Comparison of ENCODE assay signal across 19 mouse cellular contexts in genomic region chr10:83320396-83320795, GRCm38 (mm10). TPM values are rescaled to one million over a fixed set of nuclear protein-coding genes. Genes with fewer than 3 reads are reported as not detected.
DNase-seq lines count a peak whose midpoint lies in the region; ATAC-seq and TF ChIP-seq lines count a peak whose summit lies in the region.
"Had no signal": no experiment of that assay in that cellular context is flagged by ENCODE, and none has a peak within 500 bp of the region (broad histone marks: within the 10 kb centered on the region; RNA-seq: fewer than 3 reads in every experiment).

No protein-coding gene starts in this region.

- peaks cover 20% of the 10 kb centered on the region for H3K79me2 ChIP-seq in myocyte (ENCODE audit: control insufficient read depth, insufficient read depth)

- H3K4me2 ChIP-seq in myocyte (ENCODE audit: low read depth), result peak overlapping the region; percentile 48
- H3K4me2 ChIP-seq in hindbrain, postnatal 0 days (ENCODE audit: low read depth, low read length), result no peak overlapping the region
- H3K4me2 ChIP-seq: embryonic facial prominence, embryonic 12.5 days; forebrain, embryonic 12.5 days had no signal

- ATAC-seq in hindbrain, postnatal 0 days, result no peak
- ATAC-seq: CD4-positive, CD25-positive, alpha-beta regulatory T cell, adult 4 months; forebrain, embryonic 14.5 days; forebrain, embryonic 16.5 days had no signal

- no peaks in the 10 kb centered on the region for H3K27me3 ChIP-seq in myocyte (ENCODE audit: control insufficient read depth, insufficient read depth, insufficient read length)
- no peaks in the 10 kb centered on the region for H3K27me3 ChIP-seq in hindbrain, postnatal 0 days (ENCODE audit: insufficient read depth, low read length)
- H3K27me3 ChIP-seq: CH12.LX; embryonic facial prominence, embryonic 12.5 days had no signal

- no peak for DNase-seq in layer of hippocampus, adult 2 months (ENCODE audit: low spot score in 2 of 2)
- no peak for DNase-seq in layer of hippocampus, adult 9-10 months (ENCODE audit: low spot score)
- peak; percentile 50 for DNase-seq in NIH3T3 (ENCODE audit: low read depth)
- DNase-seq in urinary bladder, adult 18-20 months (ENCODE audit: low spot score in 2 of 2), result no peak
- DNase-seq in hindbrain, postnatal 0 days (ENCODE audit: low spot score), result no peak
- no peak for DNase-seq in kidney, adult 18-20 months
- DNase-seq: B cell, adult 2 months had no signal

- no peak overlapping the region for H3K4me3 ChIP-seq in layer of hippocampus, adult 2 months
- no peak overlapping the region for H3K4me3 ChIP-seq in embryonic fibroblast, embryonic 13.5 days (ENCODE audit: insufficient read depth, low read length)
- H3K4me3 ChIP-seq in myocyte, result no peak overlapping the region
- H3K4me3 ChIP-seq in hindbrain, postnatal 0 days (ENCODE audit: low read length), result no peak overlapping the region
- H3K4me3 ChIP-seq: embryonic facial prominence, embryonic 10.5 days; embryonic facial prominence, embryonic 12.5 days; erythroblast, embryonic 14.5 days; forebrain, embryonic 10.5 days; forebrain, embryonic 12.5 days had no signal

- H3K27ac ChIP-seq in layer of hippocampus, adult 2 months, result peak overlapping the region; percentile 32; the same call in 1 of the 2 replicates
- peak overlapping the region; percentile 64 for H3K27ac ChIP-seq in embryonic fibroblast, embryonic 13.5 days (ENCODE audit: insufficient read depth, low read length)
- no peak overlapping the region for H3K27ac ChIP-seq in hindbrain, postnatal 0 days
- H3K27ac ChIP-seq: embryonic facial prominence, embryonic 10.5 days; embryonic facial prominence, embryonic 12.5 days; forebrain, embryonic 10.5 days; forebrain, embryonic 12.5 days had no signal

- no peak for TF ChIP-seq POLR2A in embryonic fibroblast, embryonic 13.5 days (IDR thresholded peaks at IDR 0.05; ENCODE audit: low read depth, low read length)
- no peak for TF ChIP-seq POLR2A in myocyte (IDR thresholded peaks at IDR 0.05; ENCODE audit: insufficient read length, low read depth)

- H3K4me1 ChIP-seq in embryonic fibroblast, embryonic 13.5 days (ENCODE audit: control insufficient read depth, insufficient read depth, low read length), result peaks cover 2% of the 10 kb centered on the region
- no peaks in the 10 kb centered on the region for H3K4me1 ChIP-seq in hindbrain, postnatal 0 days (ENCODE audit: insufficient read depth, low read length)
- H3K4me1 ChIP-seq: embryonic facial prominence, embryonic 12.5 days had no signal

- no peaks in the 10 kb centered on the region for H3K36me3 ChIP-seq in myocyte (ENCODE audit: control insufficient read depth, insufficient read depth)
- H3K36me3 ChIP-seq in hindbrain, postnatal 0 days (ENCODE audit: insufficient read depth, low read length), result no peaks in the 10 kb centered on the region
- H3K36me3 ChIP-seq: embryonic facial prominence, embryonic 10.5 days; embryonic facial prominence, embryonic 12.5 days; forebrain, embryonic 10.5 days; forebrain, embryonic 12.5 days; G1E had no signal

- no peaks in the 10 kb centered on the region for H3K9me3 ChIP-seq in hindbrain, postnatal 0 days (ENCODE audit: low read length)
- H3K9me3 ChIP-seq: embryonic facial prominence, embryonic 10.5 days; embryonic facial prominence, embryonic 12.5 days; forebrain, embryonic 10.5 days; forebrain, embryonic 12.5 days; G1E had no signal

- no peak overlapping the region for H3K9ac ChIP-seq in hindbrain, postnatal 0 days (replicated peaks; ENCODE audit: low read length)
- H3K9ac ChIP-seq: embryonic facial prominence, embryonic 12.5 days; forebrain, embryonic 12.5 days had no signal

- TF ChIP-seq CTCF in layer of hippocampus, adult 2 months (conservative IDR thresholded peaks at IDR 0.05), result no peak
- TF ChIP-seq CTCF in embryonic fibroblast, embryonic 13.5 days (IDR thresholded peaks at IDR 0.05; ENCODE audit: borderline replicate concordance, insufficient read depth, low read length), result no peak
- TF ChIP-seq CTCF in hindbrain, postnatal 0 days (IDR thresholded peaks at IDR 0.05; ENCODE audit: low read depth), result no peak

- WGBS in hindbrain, postnatal 0 days, result 90% methylated on average over 6 of the region's 6 CpGs

- H3ac ChIP-seq in myocyte (ENCODE audit: control insufficient read depth, insufficient read length), result no peak overlapping the region

TF ChIP-seq in myocyte, 11 proteins besides CTCF, POLR2A, EP300 and RAD21:
- TF ChIP-seq TCF12 (IDR thresholded peaks at IDR 0.05; ENCODE audit: insufficient read depth, poor library complexity, severe bottlenecking), result no peak
- TF ChIP-seq MYOG (IDR thresholded peaks at IDR 0.05; ENCODE audit: control insufficient read depth in 1 of 3, insufficient read depth in 1 of 3, insufficient read length in 2 of 3, low read depth in 2 of 3), result no peak
- TF ChIP-seq E2F4 (IDR thresholded peaks at IDR 0.05; ENCODE audit: insufficient read depth), result no peak
- TF ChIP-seq USF1 (IDR thresholded peaks at IDR 0.05; ENCODE audit: low read depth), result no peak
- TF ChIP-seq REST (IDR thresholded peaks at IDR 0.05; ENCODE audit: insufficient read depth, insufficient read length), result no peak
- TF ChIP-seq MAX (IDR thresholded peaks at IDR 0.05; ENCODE audit: low read depth), result no peak
- no peak for TF ChIP-seq TCF3 (IDR thresholded peaks at IDR 0.05; ENCODE audit: insufficient read length, low read depth)

RNA-seq across cellular contexts. Expression of gene Slc41a2, which starts 17.3 kb away (rescaled TPM):
- 10 to 100 TPM; 21.6 to 23.2 TPM for total RNA-seq in layer of hippocampus, adult 2 months (2021)
- polyA plus RNA-seq in embryonic fibroblast, embryonic 13.5 days (2011; ENCODE audit: insufficient read length, low read depth, missing spikeins), result 10.1 and 15.8 TPM in 2 replicates
- polyA plus RNA-seq in myocyte (2012; fragmentation: generic; extraction: Trizol), result 5.3 TPM
- total RNA-seq in hindbrain, postnatal 0 days (2014; rRNA removed), result 29.8 and 43.1 TPM in 2 replicates
- polyA plus RNA-seq in hindbrain, postnatal 0 days (2015; fragmentation: Nextera tagmentation; extraction: Ambion mirVana), result 10.3 and 10.8 TPM in 2 replicates
- polyA plus RNA-seq: erythroblast, embryonic 14.5 days; G1E had no signal

RNA-seq across cellular contexts. Expression of gene D10Wsu102e, which starts 39.6 kb away (rescaled TPM):
- 1 to 10 TPM; 3.1 to 3.9 TPM for total RNA-seq in layer of hippocampus, adult 2 months (2021)
- polyA plus RNA-seq in embryonic fibroblast, embryonic 13.5 days (2011; ENCODE audit: insufficient read length, low read depth, missing spikeins), result 1.1 TPM in 2 replicates
- polyA plus RNA-seq in myocyte (2012; fragmentation: generic; extraction: Trizol), result 0.50 TPM
- total RNA-seq in hindbrain, postnatal 0 days (2014; rRNA removed), result 2.1 and 2.2 TPM in 2 replicates
- 0.60 and 0.61 TPM in 2 replicates for polyA plus RNA-seq in hindbrain, postnatal 0 days (2015; fragmentation: Nextera tagmentation; extraction: Ambion mirVana)
